Mouse (Mus musculus) limb, embryonic 13.5 days (tissue): Measurements from ENCODE around the gene Olfr926. TPM values are rescaled to one million over a fixed set of nuclear protein-coding genes. Genes with fewer than 3 reads are reported as not detected.
"Not testable (repeated sequence)": the region's sequence is repeated elsewhere in the genome, so short reads cannot be mapped to it uniquely, and the experiment has no call there.

Experiments used
- ATAC-seq: fragments of 200-750 bp; cut with Nextera tagmentation; 2 replicates; pipeline ENCODE4 v1.8.0; 2017; ENCODE audit warnings: low read depth, moderate number of reproducible peaks, moderate TSS enrichment; ENCODE audit not compliant: low FRiP score
- H3K27ac ChIP-seq: fragments of 300-500 bp; sonication (generic); 2 replicates; pipeline ENCODE4 v1.5.1; 2015; ENCODE audit warnings: inconsistent platforms, mild to moderate bottlenecking, moderate library complexity
- H3K27me3 ChIP-seq: fragments of 300-500 bp; sonication (generic); 2 replicates; pipeline ENCODE4 v1.6.1; 2015; ENCODE audit warnings: mild to moderate bottlenecking, inconsistent platforms
- H3K36me3 ChIP-seq: fragments of 300-500 bp; sonication (generic); 2 replicates; pipeline ENCODE4 v1.6.1; 2015; ENCODE audit warnings: inconsistent platforms, mild to moderate bottlenecking, moderate library complexity
- H3K4me1 ChIP-seq: fragments of 300-500 bp; sonication (generic); 2 replicates; pipeline ENCODE4 v1.6.1; 2015; ENCODE audit warnings: inconsistent platforms
- H3K4me2 ChIP-seq: fragments of 300-500 bp; sonication (generic); replicated peaks from 2 replicates; pipeline ENCODE4 v1.6.1; 2015; ENCODE audit warnings: inconsistent platforms, mild to moderate bottlenecking, moderate library complexity
- H3K4me3 ChIP-seq: fragments of 300-500 bp; sonication (generic); 2 replicates; pipeline ENCODE4 v1.5.1; 2015; ENCODE audit warnings: moderate library complexity, mild to moderate bottlenecking, inconsistent platforms
- H3K9ac ChIP-seq: fragments of 300-500 bp; sonication (generic); 2 replicates; pipeline ENCODE4 v1.6.1; 2015; ENCODE audit warnings: mild to moderate bottlenecking, inconsistent platforms
- H3K9me3 ChIP-seq: fragments of 300-500 bp; sonication (generic); 2 replicates; pipeline ENCODE4 v1.6.1; 2016; ENCODE audit warnings: inconsistent platforms
- WGBS: fragments of 180-500 bp; shearing (Covaris S2); methylation state at CpG from one replicate; pipeline ENCODE4 v1.1.7; 2015; 5-methylcytosine and 5-hydroxymethylcytosine counted together
- polyA plus RNA-seq: library from polyadenylated mRNA; unstranded; fragments of >200 nt; fragmentation: Nextera tagmentation; extraction: Ambion mirVana; gene quantifications from 2 replicates; pipeline ENCODE4 v1.2.1, GENCODE M21; 2015

Olfr926 gene
- not detected in 2 replicates for polyA plus RNA-seq

DNA sequence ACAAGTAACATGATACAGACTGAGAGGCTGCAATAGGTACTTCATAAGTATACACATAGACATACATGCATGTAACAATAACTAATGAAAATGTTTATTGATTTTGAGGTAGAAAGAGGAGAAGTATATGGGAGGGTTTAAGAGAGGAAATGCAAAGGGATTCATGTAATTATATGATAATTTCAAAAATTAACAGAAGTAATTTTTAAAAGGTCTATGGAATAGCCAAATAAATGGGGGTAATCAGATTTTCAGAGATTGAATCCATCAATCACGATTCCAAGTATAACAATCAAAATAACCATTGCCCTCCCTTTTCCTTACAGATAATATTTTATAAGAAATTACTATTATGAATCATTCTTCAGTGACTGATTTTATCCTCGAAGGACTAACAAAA is at the start of gene Olfr926:
TSS of gene Olfr926 (plus strand) at position 301 of the 400 bp plus-strand sequence.
- 81% methylated on average over 2 of the region's 2 CpGs for WGBS
- no peak within 1 kb of the TSS for H3K4me3 ChIP-seq
- no peak within 1 kb of the TSS for H3K9ac ChIP-seq
- H3K36me3 ChIP-seq = no peaks in the 10 kb centered on the region
- H3K27ac ChIP-seq = no peak within 1 kb of the TSS
- ATAC-seq = no peak
- no peaks in the 10 kb centered on the region for H3K27me3 ChIP-seq
- no peaks in the 10 kb centered on the region for H3K4me1 ChIP-seq
- H3K9me3 ChIP-seq = peaks cover 6% of the 10 kb centered on the region
- H3K4me2 ChIP-seq = no peak within 1 kb of the TSS

DNA sequence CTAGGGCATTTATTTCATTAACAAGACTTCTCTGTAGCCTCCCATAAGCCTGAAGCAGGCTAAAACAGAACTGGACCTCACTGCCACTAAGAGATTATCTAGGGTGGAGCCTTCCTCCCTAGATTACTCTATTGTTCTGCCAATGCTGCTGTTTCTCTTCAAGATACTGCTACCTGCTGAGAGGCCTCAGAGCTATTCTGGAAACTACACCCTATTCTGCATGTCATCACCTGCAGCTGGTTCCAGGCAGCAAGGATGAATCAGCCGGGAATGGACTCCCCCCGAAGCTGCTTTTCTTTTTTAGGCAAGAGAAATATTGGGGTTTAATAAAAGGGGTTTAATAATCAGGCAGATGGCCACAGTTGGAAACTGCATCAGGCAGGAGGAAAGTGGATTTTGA is 43.9 kb upstream of the Olfr926 start:
- no peak overlapping the region for H3K27ac ChIP-seq
- no peaks in the 10 kb centered on the region for H3K4me1 ChIP-seq
- no peaks in the 10 kb centered on the region for H3K36me3 ChIP-seq
- H3K27me3 ChIP-seq = no peaks in the 10 kb centered on the region
- no peak overlapping the region for H3K4me2 ChIP-seq
- H3K9ac ChIP-seq = no peak overlapping the region
- ATAC-seq = no peak
- H3K9me3 ChIP-seq = no peaks in the 10 kb centered on the region
- WGBS = 82% methylated on average over 2 of the region's 2 CpGs
- H3K4me3 ChIP-seq = no peak overlapping the region

DNA sequence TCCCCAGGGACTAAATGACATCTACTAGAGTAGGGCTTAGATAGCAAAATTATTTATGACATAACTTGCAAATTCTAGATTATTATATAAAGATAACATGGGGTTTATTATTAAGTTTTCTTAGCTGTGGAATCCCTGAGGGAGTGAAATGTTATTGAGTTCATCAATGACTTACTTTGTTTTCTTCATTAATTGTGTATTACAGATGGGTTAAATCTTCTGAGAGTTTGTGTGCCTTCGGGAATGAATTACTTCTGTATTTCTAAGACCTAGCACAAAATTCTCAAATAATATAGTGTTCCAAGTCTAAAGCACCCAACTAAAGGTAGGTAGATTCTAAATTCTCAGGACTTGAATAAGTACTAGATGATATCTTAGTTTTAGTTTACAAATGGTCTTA is 32.8 kb upstream of the Olfr926 start, which contains the start of gene Olfr924:
TSS of gene Olfr924 (plus strand) at position 301 of the 400 bp plus-strand sequence.
- no peak within 1 kb of the TSS for H3K4me3 ChIP-seq
- H3K9me3 ChIP-seq = no peaks in the 10 kb centered on the region
- no peaks in the 10 kb centered on the region for H3K27me3 ChIP-seq
- H3K27ac ChIP-seq = no peak within 1 kb of the TSS
- H3K36me3 ChIP-seq = no peaks in the 10 kb centered on the region
- no peak for ATAC-seq
- H3K4me1 ChIP-seq = no peaks in the 10 kb centered on the region
- no peak within 1 kb of the TSS for H3K4me2 ChIP-seq
- 95% methylated on average over 1 of the region's 1 CpGs for WGBS
- H3K9ac ChIP-seq = no peak within 1 kb of the TSS

DNA sequence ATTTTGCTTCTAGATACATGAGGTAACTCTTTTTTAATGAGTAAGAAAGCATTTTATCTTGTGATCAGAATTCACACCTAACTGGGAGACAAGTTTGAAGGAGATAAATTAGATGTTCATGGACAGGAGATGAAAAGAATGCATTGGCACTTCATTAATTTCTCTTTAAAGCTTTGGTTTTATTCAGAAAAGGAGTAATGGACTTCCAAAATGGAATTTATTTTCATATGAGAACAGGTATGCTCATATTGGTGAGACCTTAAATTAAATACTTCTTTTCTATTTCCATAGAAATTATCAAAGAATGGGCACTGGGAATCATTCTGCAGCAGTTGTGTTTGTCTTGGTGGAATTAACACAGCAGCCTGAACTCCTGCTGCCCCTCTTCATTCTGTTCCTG is 22.2 kb upstream of the Olfr926 start, which contains the start of gene Olfr26:
TSS of gene Olfr26 (plus strand) at position 301 of the 400 bp plus-strand sequence.
- no peak within 1 kb of the TSS for H3K27ac ChIP-seq
- H3K9ac ChIP-seq = no peak within 1 kb of the TSS
- no peaks in the 10 kb centered on the region for H3K27me3 ChIP-seq
- H3K4me2 ChIP-seq = no peak within 1 kb of the TSS
- ATAC-seq = no peak
- no peak within 1 kb of the TSS for H3K4me3 ChIP-seq
- H3K4me1 ChIP-seq = no peaks in the 10 kb centered on the region
- no peaks in the 10 kb centered on the region for H3K36me3 ChIP-seq
- H3K9me3 ChIP-seq = no peaks in the 10 kb centered on the region

DNA sequence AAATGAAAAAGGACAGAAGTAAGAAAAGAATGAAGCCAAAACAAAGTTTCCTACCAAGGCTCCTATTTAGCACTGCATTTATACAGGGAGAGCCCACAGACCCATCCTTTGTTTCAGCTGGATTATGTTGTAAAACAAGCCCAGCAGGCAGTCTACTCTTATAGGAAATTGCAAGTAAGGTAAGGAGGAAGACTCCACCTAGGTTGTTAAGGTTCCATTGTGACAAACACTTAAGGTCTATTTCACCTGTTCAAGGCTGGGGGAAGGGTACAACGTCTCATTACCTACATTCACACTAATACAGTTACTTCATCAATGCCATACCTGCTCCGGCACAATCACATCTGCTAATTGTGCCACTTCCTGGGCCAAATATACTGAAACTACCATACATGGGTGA is 2.0 kb upstream of the Olfr926 start:
- not testable (repeated sequence) for H3K27ac ChIP-seq, H3K9me3 ChIP-seq, H3K36me3 ChIP-seq, H3K9ac ChIP-seq, H3K4me2 ChIP-seq, ATAC-seq, H3K27me3 ChIP-seq, H3K4me1 ChIP-seq, H3K4me3 ChIP-seq
- 56% methylated on average over 2 of the region's 2 CpGs for WGBS

Other genes starting within 250 kb of the Olfr926 start
- not detected in 2 replicates for gene Olfr916, start 217.3 kb upstream of the Olfr926 start, polyA plus RNA-seq
- not detected in 2 replicates for gene Olfr917, start 211.3 kb upstream of the Olfr926 start, polyA plus RNA-seq
- not detected in 2 replicates for gene Olfr918, start 202.5 kb upstream of the Olfr926 start, polyA plus RNA-seq
- not detected in 2 replicates for gene Olfr919, start 173.5 kb upstream of the Olfr926 start, polyA plus RNA-seq
- 20.8 and 21.4 TPM in 2 replicates for gene Vwa5a, start 158.9 kb upstream of the Olfr926 start, polyA plus RNA-seq
- gene Olfr920, start 124.8 kb upstream of the Olfr926 start, polyA plus RNA-seq = 0.03 TPM in 2 replicates
- not detected in 2 replicates for gene Olfr921, start 104.1 kb upstream of the Olfr926 start, polyA plus RNA-seq
- not detected in 2 replicates for gene Olfr922, start 62.5 kb upstream of the Olfr926 start, polyA plus RNA-seq
- not detected in 2 replicates for gene Olfr923, start 50.6 kb upstream of the Olfr926 start, polyA plus RNA-seq
- gene Olfr924, start 32.7 kb upstream of the Olfr926 start, polyA plus RNA-seq = not detected in 2 replicates
- not detected in 2 replicates for gene Olfr26, start 22.1 kb upstream of the Olfr926 start, polyA plus RNA-seq
- gene Olfr930, start 52.7 kb downstream of the Olfr926 start, polyA plus RNA-seq = not detected in 2 replicates
- not detected in 2 replicates for gene Olfr933, start 95.2 kb downstream of the Olfr926 start, polyA plus RNA-seq
- not detected in 2 replicates for gene Olfr934, start 111.2 kb downstream of the Olfr926 start, polyA plus RNA-seq
- gene Olfr935, start 122.6 kb downstream of the Olfr926 start, polyA plus RNA-seq = not detected in 2 replicates
- gene Olfr146, start 146.3 kb downstream of the Olfr926 start, polyA plus RNA-seq = not detected in 2 replicates
- gene Olfr937, start 187.8 kb downstream of the Olfr926 start, polyA plus RNA-seq = not detected in 2 replicates
- gene Olfr938, start 201.8 kb downstream of the Olfr926 start, polyA plus RNA-seq = not detected in 2 replicates